Mouse (Mus musculus) stomach, postnatal 0 days (tissue): ENCODE results near the gene Rbm3.

Source experiments
- CTCF ChIP-seq: IDR thresholded peaks from 2 replicates; pipeline ENCODE4 v1.5.1; 2016; ENCODE audit warnings: antibody characterized with exemption, low read depth, mild to moderate bottlenecking, moderate library complexity
- EP300 ChIP-seq: optimal IDR thresholded peaks from 2 replicates; pipeline ENCODE3; 2016; ENCODE audit warnings: antibody characterized with exemption

DNA sequence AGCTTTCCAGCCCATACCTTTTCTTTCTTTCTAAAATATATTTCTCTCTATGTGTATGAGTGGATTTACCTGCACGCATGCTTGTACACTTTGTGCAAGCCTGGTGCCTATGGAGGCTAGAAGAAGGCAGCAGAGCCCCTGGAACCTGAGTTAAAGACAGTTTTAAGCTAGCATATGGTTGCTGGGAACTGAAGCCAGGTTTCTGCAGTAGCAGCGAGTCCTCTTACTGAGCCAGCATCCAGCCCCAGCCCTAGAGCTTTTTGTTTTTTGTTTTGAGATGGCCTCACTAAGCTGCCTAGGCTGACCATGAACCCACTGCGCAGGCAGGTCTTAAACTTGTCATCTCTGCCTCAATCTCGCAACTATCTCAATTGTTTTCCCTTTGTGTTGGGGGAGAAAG is 18.8 kb upstream of the Rbm3 start:
- TF ChIP-seq CTCF = no peak
- no peak for TF ChIP-seq EP300
